Mouse (Mus musculus): Measurements from ENCODE around the gene Uchl3. TPM values are rescaled to one million over a fixed set of nuclear protein-coding genes. Genes with fewer than 3 reads are reported as not detected.

Uchl3 gene
- polyA plus RNA-seq, 2 experiments, result 33.9 to 73.0 TPM

- H3K4me3 ChIP-seq (ENCODE audit: insufficient read depth in 1 of 2, low read depth in 2 of 2, low read length in 2 of 2), result no peak overlapping the region
- no peak overlapping the region for H3K9ac ChIP-seq (replicated peaks)
- 58% methylated on average over 2 of the region's 2 CpGs for WGBS (ENCODE audit: insufficient replicate concordance)
- DNase-seq (ENCODE audit: low read depth in 3 of 3, low spot score in 3 of 3), result no peak
- H3K36me3 ChIP-seq (replicated peaks; ENCODE audit: control insufficient read depth, insufficient read depth, low read depth), result no peaks in the 10 kb centered on the region; the same call in 1 of the 2 replicates
- ATAC-seq (ENCODE audit: insufficient read depth), result no peak
- no peak overlapping the region for H3K27ac ChIP-seq
- H3K4me2 ChIP-seq (ENCODE audit: low read depth), result no peak overlapping the region
- H3K9me3 ChIP-seq (ENCODE audit: control insufficient read depth, low read length), result no peaks in the 10 kb centered on the region
- TF ChIP-seq EP300 (IDR thresholded peaks at IDR 0.05; ENCODE audit: low read depth) (no peak), CTCF (IDR thresholded peaks at IDR 0.05; ENCODE audit: low read depth) (no peak)
- H3K27me3 ChIP-seq (ENCODE audit: control insufficient read depth, insufficient read depth, low read length), result no peaks in the 10 kb centered on the region
- H3K4me1 ChIP-seq (replicated peaks; ENCODE audit: control insufficient read depth in 2 of 2, insufficient read depth in 2 of 2, low read length in 1 of 2), result no peaks in the 10 kb centered on the region
Measured at GRCm38 (mm10) chr14:101688406-101688805, 34.6 kb downstream of the Uchl3 start.

GRCm38 (mm10) chr14:101704479-101704878, 50.7 kb downstream of the Uchl3 start:
- ATAC-seq (ENCODE audit: insufficient read depth), result no peak
- 48% methylated on average over 4 of the region's 4 CpGs for WGBS (ENCODE audit: insufficient replicate concordance)
- no peak overlapping the region for H3K4me3 ChIP-seq (ENCODE audit: insufficient read depth in 1 of 2, low read depth in 2 of 2, low read length in 2 of 2)
- no peak for DNase-seq (ENCODE audit: low read depth in 3 of 3, low spot score in 3 of 3)
- TF ChIP-seq EP300 (IDR thresholded peaks at IDR 0.05; ENCODE audit: low read depth) (no peak), CTCF (IDR thresholded peaks at IDR 0.05; ENCODE audit: low read depth) (no peak)
- H3K9me3 ChIP-seq (ENCODE audit: control insufficient read depth, low read length), result no peaks in the 10 kb centered on the region
- no peak overlapping the region for H3K9ac ChIP-seq (replicated peaks)
- no peak overlapping the region for H3K27ac ChIP-seq
- no peak overlapping the region for H3K4me2 ChIP-seq (ENCODE audit: low read depth)
- H3K27me3 ChIP-seq (ENCODE audit: control insufficient read depth, insufficient read depth, low read length), result no peaks in the 10 kb centered on the region
- no peaks in the 10 kb centered on the region for H3K4me1 ChIP-seq (replicated peaks; ENCODE audit: control insufficient read depth in 2 of 2, insufficient read depth in 2 of 2, low read length in 1 of 2)
- no peaks in the 10 kb centered on the region for H3K36me3 ChIP-seq (replicated peaks; ENCODE audit: control insufficient read depth, insufficient read depth, low read depth)

DNA sequence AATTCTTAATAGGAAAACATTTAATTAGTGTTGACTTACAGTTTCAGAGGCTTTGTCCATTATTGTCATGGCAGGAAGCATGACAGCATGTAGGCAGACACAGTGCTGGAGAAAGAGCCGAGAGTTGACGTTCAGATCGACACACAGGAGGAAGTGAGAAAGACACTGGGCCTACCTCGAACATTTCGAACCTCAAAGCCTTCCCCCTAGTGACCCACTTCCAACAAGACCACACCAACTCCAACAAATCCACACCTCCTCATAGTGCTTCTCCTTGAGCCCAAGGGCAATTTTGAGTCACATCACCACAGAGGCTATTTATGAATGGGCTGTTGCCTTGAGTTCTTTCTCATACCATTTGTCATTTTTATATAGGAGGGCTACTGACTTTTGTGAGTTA, 53.3 kb downstream of the Uchl3 start:
- TF ChIP-seq EP300 (IDR thresholded peaks at IDR 0.05; ENCODE audit: low read depth) (no peak), CTCF (IDR thresholded peaks at IDR 0.05; ENCODE audit: low read depth) (no peak)
- no peaks in the 10 kb centered on the region for H3K27me3 ChIP-seq (ENCODE audit: control insufficient read depth, insufficient read depth, low read length)
- no peak overlapping the region for H3K9ac ChIP-seq (replicated peaks)
- DNase-seq (ENCODE audit: low read depth in 3 of 3, low spot score in 3 of 3), result no peak
- H3K4me1 ChIP-seq (replicated peaks; ENCODE audit: control insufficient read depth in 2 of 2, insufficient read depth in 2 of 2, low read length in 1 of 2), result no peaks in the 10 kb centered on the region
- no peak overlapping the region for H3K4me3 ChIP-seq (ENCODE audit: insufficient read depth in 1 of 2, low read depth in 2 of 2, low read length in 2 of 2)
- no peaks in the 10 kb centered on the region for H3K9me3 ChIP-seq (ENCODE audit: control insufficient read depth, low read length)
- H3K4me2 ChIP-seq (ENCODE audit: low read depth), result no peak overlapping the region
- no peak for ATAC-seq (ENCODE audit: insufficient read depth)
- 55% methylated on average over 5 of the region's 5 CpGs for WGBS (ENCODE audit: insufficient replicate concordance)
- H3K27ac ChIP-seq, result no peak overlapping the region
- no peaks in the 10 kb centered on the region for H3K36me3 ChIP-seq (replicated peaks; ENCODE audit: control insufficient read depth, insufficient read depth, low read depth)

GRCm38 (mm10) chr14:101714414-101714813, 60.6 kb downstream of the Uchl3 start:
- DNase-seq (ENCODE audit: low read depth in 3 of 3, low spot score in 3 of 3) (no peak), ATAC-seq (ENCODE audit: insufficient read depth) (no peak)
- Histone ChIP-seq H3K4me3 (ENCODE audit: insufficient read depth in 1 of 2, low read depth in 2 of 2, low read length in 2 of 2) (no peak overlapping the region), H3K4me2 (ENCODE audit: low read depth) (no peak overlapping the region), H3K27me3 (ENCODE audit: control insufficient read depth, insufficient read depth, low read length) (no peaks in the 10 kb centered on the region), H3K9me3 (ENCODE audit: control insufficient read depth, low read length) (no peaks in the 10 kb centered on the region), H3K27ac (no peak overlapping the region), H3K9ac (replicated peaks) (no peak overlapping the region), H3K4me1 (replicated peaks; ENCODE audit: control insufficient read depth in 2 of 2, insufficient read depth in 2 of 2, low read length in 1 of 2) (no peaks in the 10 kb centered on the region), H3K36me3 (replicated peaks; ENCODE audit: control insufficient read depth, insufficient read depth, low read depth) (no peaks in the 10 kb centered on the region)
- 70% methylated on average over 2 of the region's 2 CpGs for WGBS (ENCODE audit: insufficient replicate concordance)
- TF ChIP-seq EP300 (IDR thresholded peaks at IDR 0.05; ENCODE audit: low read depth) (no peak), CTCF (IDR thresholded peaks at IDR 0.05; ENCODE audit: low read depth) (no peak)

DNA sequence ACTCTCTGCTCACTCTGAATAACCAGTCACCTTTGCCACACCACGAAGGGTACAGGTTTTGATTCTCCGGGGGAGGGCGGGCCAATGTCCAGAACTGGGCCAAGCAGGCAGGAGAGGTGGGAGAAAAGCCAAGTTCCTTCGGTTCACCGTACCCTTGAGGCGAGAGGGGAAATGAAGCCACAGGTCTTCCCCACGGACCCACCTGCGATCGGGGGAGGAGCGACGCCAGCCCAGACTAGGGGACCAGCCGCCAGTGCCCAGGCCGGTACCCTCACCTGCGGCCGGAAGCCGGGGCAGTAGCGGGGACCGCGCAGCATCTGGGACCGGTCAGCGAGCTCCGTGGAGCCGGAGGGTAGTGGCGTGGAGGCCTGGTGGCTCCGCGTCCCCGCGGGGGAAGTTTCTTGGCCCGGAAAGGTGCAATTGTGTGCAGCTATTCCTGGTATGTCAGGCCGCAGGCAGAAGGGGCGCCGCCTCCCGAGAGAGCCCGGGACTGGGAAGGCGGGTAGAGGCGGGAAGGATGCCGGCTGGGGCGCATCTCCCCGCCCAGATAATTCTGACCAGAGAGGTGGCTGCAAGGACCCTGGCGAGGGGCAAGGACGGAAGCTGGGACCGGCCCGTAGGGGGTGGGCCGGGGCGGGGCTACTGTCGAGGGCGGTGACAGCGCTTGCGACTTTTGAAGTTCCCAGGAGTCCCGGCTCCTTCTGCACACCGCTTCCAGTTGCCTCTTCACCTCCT, 75.6 kb downstream of the Uchl3 start, which contains the start of the genes Gm9922 and Lmo7:
Gene Gm9922, minus strand, starts transcription at position 578 of the 735 bp plus-strand sequence.
Gene Lmo7, plus strand, starts transcription at position 721 of the 735 bp plus-strand sequence.
- Histone ChIP-seq H3K9ac (replicated peaks) (no peak within 1 kb of the TSS), H3K27ac (no peak within 1 kb of the TSS), H3K9me3 (ENCODE audit: control insufficient read depth, low read length) (no peaks in the 10 kb centered on the region), H3K4me2 (ENCODE audit: low read depth) (peak within 1 kb of the TSS; percentile 55), H3K27me3 (ENCODE audit: control insufficient read depth, insufficient read depth, low read length) (peaks cover 25% of the 10 kb centered on the region), H3K4me3 (ENCODE audit: insufficient read depth in 1 of 2, low read depth in 2 of 2, low read length in 2 of 2) (peak within 1 kb of the TSS; percentile 48 to 49), H3K4me1 (replicated peaks; ENCODE audit: control insufficient read depth in 2 of 2, insufficient read depth in 2 of 2, low read length in 1 of 2) (no peaks in the 10 kb centered on the region), H3K36me3 (replicated peaks; ENCODE audit: control insufficient read depth, insufficient read depth, low read depth) (no peaks in the 10 kb centered on the region)
- DNase-seq (ENCODE audit: low read depth in 3 of 3, low spot score in 3 of 3) (no peak), ATAC-seq (ENCODE audit: insufficient read depth) (peak; percentile 41)
- no peak for TF ChIP-seq CTCF (IDR thresholded peaks at IDR 0.05; ENCODE audit: low read depth)
- TF ChIP-seq EP300 (IDR thresholded peaks at IDR 0.05; ENCODE audit: low read depth), result no peak
- 1% methylated on average over 51 of the region's 51 CpGs for WGBS (ENCODE audit: insufficient replicate concordance)
